Mouse (Mus musculus) embryonic facial prominence, embryonic 10.5 days (tissue): ENCODE data around the gene Slc7a6os. TPM values are rescaled to one million over a fixed set of nuclear protein-coding genes. Genes with fewer than 3 reads are reported as not detected.

Experiments used
- DNase-seq: peaks from one replicate; pipeline ENCODE4 v3.0.0-alpha.2; 2017; ENCODE audit warnings: low spot score
- H3K27ac ChIP-seq: fragments of 300-500 bp; sonication (generic); replicated peaks from 2 replicates; pipeline ENCODE4 v1.5.1; 2016; ENCODE audit warnings: mild to moderate bottlenecking
- H3K27me3 ChIP-seq: fragments of 300-500 bp; sonication (generic); replicated peaks from 2 replicates; pipeline ENCODE4 v1.6.1; 2016; ENCODE audit warnings: low read depth, mild to moderate bottlenecking; ENCODE audit not compliant: poor library complexity, severe bottlenecking
- H3K36me3 ChIP-seq: fragments of 300-500 bp; sonication (generic); replicated peaks from 2 replicates; pipeline ENCODE4 v1.6.1; 2016; ENCODE audit warnings: mild to moderate bottlenecking, moderate library complexity
- H3K4me1 ChIP-seq: fragments of 300-500 bp; sonication (generic); 2 replicates; pipeline ENCODE4 v1.6.1; 2016
- H3K4me3 ChIP-seq: fragments of 300-500 bp; sonication (generic); 2 replicates; pipeline ENCODE4 v1.5.1; 2016; ENCODE audit warnings: mild to moderate bottlenecking, moderate library complexity
- H3K9me3 ChIP-seq: fragments of 300-500 bp; sonication (generic); 2 replicates; pipeline ENCODE4 v1.6.1; 2016; ENCODE audit warnings: mild to moderate bottlenecking
- WGBS: fragments of 180-500 bp; shearing (Covaris S2); methylation state at CpG from one replicate; pipeline ENCODE4 v1.1.7; 2016; 5-methylcytosine and 5-hydroxymethylcytosine counted together
- polyA plus RNA-seq: library from polyadenylated mRNA; unstranded; fragments of >200 nt; fragmentation: Nextera tagmentation; extraction: Ambion mirVana; gene quantifications from 2 replicates; pipeline ENCODE4 v1.2.1, GENCODE M21; 2016

Slc7a6os gene
- 37.5 and 39.7 TPM in 2 replicates for polyA plus RNA-seq

DNA sequence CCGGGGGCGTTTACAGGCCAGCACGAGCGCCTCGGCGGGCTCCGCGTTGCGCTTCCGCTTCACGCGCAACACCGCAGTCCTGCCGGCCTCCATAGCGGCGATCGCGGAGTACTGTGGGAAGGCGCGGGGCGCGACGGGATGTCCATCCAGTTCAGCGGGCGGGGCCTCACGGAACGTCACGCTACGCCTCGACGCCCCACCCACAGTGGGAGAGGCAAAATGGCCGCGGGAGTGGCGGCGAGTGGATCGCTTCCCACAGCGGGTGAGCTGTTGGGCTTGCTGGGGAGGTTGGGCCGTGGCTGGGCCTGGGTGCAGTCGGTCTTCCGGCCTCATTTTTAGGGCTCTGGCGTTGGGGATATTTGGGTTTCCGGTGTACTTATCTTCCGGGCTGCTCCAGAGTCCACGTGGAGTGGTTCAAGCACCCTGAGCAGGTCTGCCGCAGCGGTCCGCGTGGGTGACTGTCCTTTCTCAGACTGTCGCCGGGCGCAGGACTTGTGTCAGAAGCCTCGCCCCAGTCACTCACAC is at the start of gene Slc7a6os, which contains the start of gene Prmt7:
Slc7a6os (minus strand) TSS at position 115 of the 525 bp plus-strand sequence.
Prmt7 (plus strand) TSS at position 116 of the 525 bp plus-strand sequence.
- peak; percentile 95 for DNase-seq
- Histone ChIP-seq H3K36me3 (peaks cover 69% of the 10 kb centered on the region), H3K27me3 (no peaks in the 10 kb centered on the region), H3K9me3 (no peaks in the 10 kb centered on the region), H3K4me1 (peaks cover 15% of the 10 kb centered on the region), H3K4me3 (peak within 1 kb of the TSS; percentile 95), H3K27ac (peak within 1 kb of the TSS; percentile 93)
- WGBS, result under 1% methylated on average over 52 of the region's 52 CpGs

GRCm38 (mm10) chr8:106259579-106260255 is 49.0 kb upstream of the Slc7a6os start:
- 92% methylated on average over 10 of the region's 10 CpGs for WGBS
- Histone ChIP-seq H3K27me3 (no peaks in the 10 kb centered on the region), H3K4me1 (no peaks in the 10 kb centered on the region), H3K4me3 (no peak overlapping the region), H3K9me3 (no peaks in the 10 kb centered on the region), H3K36me3 (peaks cover 56% of the 10 kb centered on the region), H3K27ac (no peak overlapping the region)
- DNase-seq, result no peak

GRCm38 (mm10) chr8:106258169-106258568 is 47.4 kb upstream of the Slc7a6os start:
- no peaks in the 10 kb centered on the region for H3K4me1 ChIP-seq
- H3K27ac ChIP-seq, result no peak overlapping the region
- H3K4me3 ChIP-seq, result no peak overlapping the region
- peaks cover 72% of the 10 kb centered on the region for H3K36me3 ChIP-seq
- H3K27me3 ChIP-seq, result no peaks in the 10 kb centered on the region
- DNase-seq, result no peak
- 33% methylated on average over 1 of the region's 1 CpGs for WGBS
- no peaks in the 10 kb centered on the region for H3K9me3 ChIP-seq

DNA sequence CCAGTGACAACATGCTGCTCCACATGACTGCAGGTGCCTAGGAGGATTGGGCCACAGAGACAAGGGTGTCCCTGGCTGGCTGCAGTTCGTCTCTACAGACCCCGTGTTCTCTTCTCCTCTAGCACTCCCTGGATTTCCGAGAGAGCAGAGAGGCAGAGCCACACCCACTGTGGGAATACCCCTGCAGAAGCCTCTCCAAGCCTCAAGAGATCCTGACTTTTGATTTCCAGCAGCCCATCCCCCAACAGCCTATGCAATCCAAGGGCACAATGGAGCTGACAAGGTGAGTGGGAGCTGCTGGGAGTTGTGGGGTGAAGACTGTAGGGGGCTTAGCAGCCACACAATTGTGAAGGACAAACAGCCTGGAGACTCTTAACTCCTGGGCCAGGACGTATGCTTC is 39.5 kb upstream of the Slc7a6os start:
- 76% methylated on average over 4 of the region's 4 CpGs for WGBS
- DNase-seq, result no peak
- Histone ChIP-seq H3K36me3 (peaks cover 99% of the 10 kb centered on the region), H3K4me1 (no peaks in the 10 kb centered on the region), H3K27me3 (no peaks in the 10 kb centered on the region), H3K9me3 (no peaks in the 10 kb centered on the region), H3K27ac (no peak overlapping the region), H3K4me3 (no peak overlapping the region)

DNA sequence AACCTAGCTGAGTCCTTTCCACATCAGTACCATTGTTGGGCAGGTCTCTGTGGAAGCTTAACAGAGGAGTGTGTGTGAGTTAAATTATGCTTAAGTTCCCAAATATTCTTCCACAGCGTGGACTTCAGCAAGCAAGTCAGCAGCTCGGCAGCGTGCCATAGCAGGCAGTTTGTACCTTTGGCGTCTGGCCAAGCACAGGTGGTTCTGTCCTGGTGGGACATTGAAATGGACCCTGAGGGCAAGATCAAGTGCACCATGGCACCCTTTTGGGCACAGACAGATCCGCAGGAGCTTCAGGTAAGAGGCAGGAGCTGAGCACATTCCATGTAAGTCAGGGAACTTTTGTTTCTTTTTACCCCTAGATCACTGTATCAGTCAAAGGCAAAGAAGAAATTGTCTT is 26.4 kb upstream of the Slc7a6os start:
- Histone ChIP-seq H3K4me3 (no peak overlapping the region), H3K27ac (no peak overlapping the region), H3K9me3 (no peaks in the 10 kb centered on the region), H3K4me1 (no peaks in the 10 kb centered on the region), H3K36me3 (peaks cover 93% of the 10 kb centered on the region), H3K27me3 (no peaks in the 10 kb centered on the region)
- no peak for DNase-seq
- 96% methylated on average over 5 of the region's 5 CpGs for WGBS

- WGBS, result 92% methylated on average over 17 of the region's 17 CpGs
- H3K4me3 ChIP-seq, result no peak overlapping the region
- H3K27me3 ChIP-seq, result no peaks in the 10 kb centered on the region
- no peak for DNase-seq
- H3K4me1 ChIP-seq, result no peaks in the 10 kb centered on the region
- peaks cover 94% of the 10 kb centered on the region for H3K36me3 ChIP-seq
- H3K9me3 ChIP-seq, result no peaks in the 10 kb centered on the region
- H3K27ac ChIP-seq, result no peak overlapping the region
Measured at GRCm38 (mm10) chr8:106234567-106235261, 24.0 kb upstream of the Slc7a6os start.

DNA sequence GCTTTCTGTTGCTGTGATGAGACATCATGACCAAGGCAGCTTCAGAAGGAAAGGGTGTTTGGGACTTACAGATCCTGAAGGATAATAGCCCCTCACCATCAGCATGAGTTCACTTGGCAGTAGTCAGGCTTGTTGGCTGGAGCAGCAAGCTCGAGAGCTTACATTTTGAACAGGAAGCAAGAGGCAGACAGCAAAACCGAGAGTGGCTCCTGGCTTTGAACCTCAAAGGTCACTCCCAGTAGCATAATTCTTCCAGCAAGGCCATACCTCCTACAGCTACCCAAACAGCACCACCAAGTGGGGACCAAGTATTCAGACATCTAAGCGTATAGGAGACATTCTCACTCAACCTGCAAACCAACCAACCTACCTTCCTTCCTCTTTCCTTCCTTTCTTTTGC is 22.0 kb upstream of the Slc7a6os start:
- DNase-seq, result no peak
- Histone ChIP-seq H3K4me3 (no peak overlapping the region), H3K27ac (no peak overlapping the region), H3K27me3 (no peaks in the 10 kb centered on the region), H3K4me1 (no peaks in the 10 kb centered on the region), H3K36me3 (peaks cover 94% of the 10 kb centered on the region), H3K9me3 (no peaks in the 10 kb centered on the region)
- WGBS, result 76% methylated on average over 3 of the region's 3 CpGs

DNA sequence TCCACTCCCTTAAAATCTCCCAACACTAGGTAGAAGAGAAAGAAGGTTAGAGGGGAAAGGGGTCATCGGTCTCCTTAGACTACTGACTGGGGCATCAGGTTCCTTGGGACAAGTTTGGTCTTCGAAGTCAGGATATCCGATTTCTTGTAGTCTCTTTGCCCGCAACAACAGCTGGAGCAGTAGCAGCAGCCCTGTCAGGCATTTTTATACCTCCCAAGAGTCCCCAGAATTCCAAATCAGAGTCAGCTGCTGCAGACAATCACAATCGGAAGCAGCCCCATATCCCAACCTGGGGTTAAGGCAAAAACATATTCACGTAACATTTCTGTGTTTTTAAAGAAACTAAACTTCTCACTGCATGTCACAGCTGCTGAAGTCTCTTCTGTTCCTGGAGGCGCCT is 20.8 kb upstream of the Slc7a6os start:
- peaks cover 94% of the 10 kb centered on the region for H3K36me3 ChIP-seq
- no peak overlapping the region for H3K27ac ChIP-seq
- H3K4me3 ChIP-seq, result no peak overlapping the region
- H3K27me3 ChIP-seq, result no peaks in the 10 kb centered on the region
- H3K9me3 ChIP-seq, result no peaks in the 10 kb centered on the region
- WGBS, result 83% methylated on average over 7 of the region's 7 CpGs
- no peaks in the 10 kb centered on the region for H3K4me1 ChIP-seq
- DNase-seq, result no peak

DNA sequence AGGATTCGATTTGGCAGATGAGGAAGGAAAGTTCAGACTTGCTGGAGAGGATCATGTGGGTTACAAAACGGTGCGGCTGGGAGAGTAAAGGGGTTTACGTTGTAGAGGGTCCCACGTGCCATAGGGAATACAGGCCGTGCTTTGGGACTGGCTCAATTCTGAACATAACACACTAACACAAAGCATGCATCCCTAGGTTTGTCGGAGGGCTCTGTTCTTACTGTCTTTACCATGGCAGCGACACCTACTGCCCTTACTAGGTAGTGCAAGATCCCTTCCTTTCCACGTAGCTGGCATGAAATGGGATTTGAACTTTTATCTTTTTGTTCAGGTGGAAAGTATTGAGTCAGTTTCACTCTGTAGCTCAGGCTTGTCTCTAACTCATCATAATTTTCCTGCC is 15.9 kb upstream of the Slc7a6os start:
- Histone ChIP-seq H3K27ac (no peak overlapping the region), H3K9me3 (no peaks in the 10 kb centered on the region), H3K36me3 (peaks cover 92% of the 10 kb centered on the region), H3K4me3 (no peak overlapping the region), H3K4me1 (no peaks in the 10 kb centered on the region), H3K27me3 (no peaks in the 10 kb centered on the region)
- WGBS, result 52% methylated on average over 9 of the region's 9 CpGs
- peak; percentile 67 for DNase-seq

DNA sequence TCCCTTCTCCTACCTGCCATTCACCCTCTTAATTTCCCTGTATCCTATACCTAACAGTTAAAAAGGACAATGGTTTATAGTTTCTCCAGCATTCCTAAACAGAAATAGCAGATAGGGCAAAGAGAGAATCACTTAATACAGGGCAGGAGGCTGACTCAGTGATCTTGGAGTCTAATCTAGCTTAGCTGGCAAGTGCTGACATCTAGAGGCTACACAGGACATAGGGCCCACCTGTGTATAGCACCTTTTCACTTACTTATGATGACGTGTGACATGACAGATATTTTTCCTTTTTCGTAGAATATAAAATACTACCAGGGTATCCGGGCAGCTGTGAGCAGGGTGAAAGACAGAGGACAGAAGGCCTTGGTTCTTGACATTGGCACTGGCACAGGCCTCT is 8.9 kb upstream of the Slc7a6os start:
- Histone ChIP-seq H3K27ac (no peak overlapping the region), H3K9me3 (no peaks in the 10 kb centered on the region), H3K27me3 (no peaks in the 10 kb centered on the region), H3K4me1 (no peaks in the 10 kb centered on the region), H3K36me3 (peaks cover 99% of the 10 kb centered on the region), H3K4me3 (no peak overlapping the region)
- no peak for DNase-seq
- 92% methylated on average over 3 of the region's 3 CpGs for WGBS

DNA sequence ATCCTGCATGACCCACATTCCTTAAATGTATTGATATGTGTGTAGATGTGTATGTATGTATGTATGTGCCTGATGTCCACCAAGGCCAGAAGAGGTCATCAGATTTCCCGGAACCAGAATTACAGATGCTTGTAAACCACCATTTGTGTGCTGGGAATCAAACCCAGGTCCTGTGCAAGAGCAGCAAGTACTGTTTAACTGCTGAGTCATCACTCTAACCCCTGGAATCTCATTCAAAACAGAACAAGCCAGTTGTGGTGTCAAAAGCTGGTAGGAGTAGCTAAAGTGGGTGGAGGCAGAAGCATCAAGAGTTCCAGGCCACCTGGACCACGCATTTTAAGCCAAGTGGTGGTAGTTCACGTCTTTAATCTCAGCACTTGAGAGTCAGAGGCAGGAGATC is 3.2 kb upstream of the Slc7a6os start:
- Histone ChIP-seq H3K36me3 (peaks cover 72% of the 10 kb centered on the region), H3K4me3 (no peak overlapping the region), H3K27me3 (no peaks in the 10 kb centered on the region), H3K27ac (no peak overlapping the region), H3K4me1 (peaks cover 15% of the 10 kb centered on the region), H3K9me3 (no peaks in the 10 kb centered on the region)
- 95% methylated on average over 3 of the region's 3 CpGs for WGBS
- DNase-seq, result no peak

GRCm38 (mm10) chr8:106211421-106211820 is 686 bp upstream of the Slc7a6os start:
- Histone ChIP-seq H3K36me3 (peaks cover 71% of the 10 kb centered on the region), H3K9me3 (no peaks in the 10 kb centered on the region), H3K4me1 (peaks cover 15% of the 10 kb centered on the region), H3K27me3 (no peaks in the 10 kb centered on the region), H3K4me3 (peak overlapping the region; percentile 95), H3K27ac (peak overlapping the region; percentile 93)
- 8% methylated on average over 13 of the region's 13 CpGs for WGBS
- DNase-seq, result no peak
